ENCODE assay signal across 8 mouse cellular contexts in genomic region chr15:77364026-77364425, GRCm38 (mm10). TPM values are rescaled to one million over a fixed set of nuclear protein-coding genes. Genes with fewer than 3 reads are reported as not detected.
DNase-seq lines count a peak whose midpoint lies in the region; ATAC-seq and TF ChIP-seq lines count a peak whose summit lies in the region.
"Had no signal": no experiment of that assay in that cellular context is flagged by ENCODE, and none has a peak within 500 bp of the region (broad histone marks: within the 10 kb centered on the region; RNA-seq: fewer than 3 reads in every experiment).

No protein-coding gene starts in this region.

- H3K27ac ChIP-seq in cortical plate, adult 2 months (ENCODE audit: insufficient read depth, low read length), result peak overlapping the region; percentile 58
- H3K27ac ChIP-seq in heart, embryonic 15.5 days, result 0 out of 2 replicates have a peak overlapping the region, but pooled peaks have one; percentile 33
- peak overlapping the region; percentile 71 for H3K27ac ChIP-seq in midbrain, embryonic 14.5 days (replicated peaks; ENCODE audit: low read depth, low read length)

- WGBS in heart, embryonic 15.5 days, result 64% methylated on average over 3 of the region's 3 CpGs
- 62% methylated on average over 3 of the region's 3 CpGs for WGBS in midbrain, embryonic 14.5 days

- H3K9ac ChIP-seq in heart, embryonic 15.5 days, result no peak overlapping the region
- H3K9ac ChIP-seq in midbrain, embryonic 14.5 days (replicated peaks; ENCODE audit: low read length), result no peak overlapping the region

- ATAC-seq in heart, embryonic 15.5 days (replicated peaks; ENCODE audit: insufficient number of reproducible peaks, insufficient read depth, low FRiP score, low read depth), result no peak
- ATAC-seq in midbrain, embryonic 14.5 days (ENCODE audit: low FRiP score, low TSS enrichment), result no peak

- H3K27me3 ChIP-seq in heart, embryonic 15.5 days, result no peaks in the 10 kb centered on the region
- H3K27me3 ChIP-seq in midbrain, embryonic 14.5 days (ENCODE audit: control insufficient read depth, insufficient read depth, low read length), result no peaks in the 10 kb centered on the region

- no peaks in the 10 kb centered on the region for H3K9me3 ChIP-seq in heart, embryonic 15.5 days (replicated peaks)
- H3K9me3 ChIP-seq in midbrain, embryonic 14.5 days (ENCODE audit: control insufficient read depth, low read length), result no peaks in the 10 kb centered on the region

- no peak for TF ChIP-seq POLR2A in cortical plate, adult 2 months (IDR thresholded peaks at IDR 0.05; ENCODE audit: extremely low read depth, insufficient read depth, low read length)

- peaks cover 16% of the 10 kb centered on the region for H3K4me1 ChIP-seq in cortical plate, adult 2 months (ENCODE audit: control insufficient read depth, insufficient read depth, low read length)
- H3K4me1 ChIP-seq in heart, embryonic 15.5 days (replicated peaks), result peaks cover 36% of the 10 kb centered on the region
- H3K4me1 ChIP-seq in midbrain, embryonic 14.5 days (ENCODE audit: control insufficient read depth, insufficient read depth, low read length), result peaks cover 35% of the 10 kb centered on the region

- TF ChIP-seq CTCF in cortical plate, adult 2 months (IDR thresholded peaks at IDR 0.05; ENCODE audit: extremely low read depth, insufficient read depth, low read length), result no peak

- intact Hi-C loops in left cerebral cortex, postnatal 4 days (cut with DNase I), result loop anchor here (10.0 kb wide), 1 partner anchor 289 kb away; no protein-coding TSS in a partner anchor

- no peaks in the 10 kb centered on the region for H3K36me3 ChIP-seq in heart, embryonic 15.5 days
- H3K36me3 ChIP-seq in midbrain, embryonic 14.5 days (ENCODE audit: control insufficient read depth, insufficient read depth, low read length), result no peaks in the 10 kb centered on the region

- no peak overlapping the region for H3K4me3 ChIP-seq in cortical plate, adult 2 months (ENCODE audit: insufficient read depth, low read length)
- no peak overlapping the region for H3K4me3 ChIP-seq in heart, embryonic 15.5 days
- no peak overlapping the region for H3K4me3 ChIP-seq in midbrain, embryonic 14.5 days (replicated peaks; ENCODE audit: low read depth, low read length)

- DNase-seq in left cerebral cortex, adult 11 months (ENCODE audit: low spot score), result peak; percentile 64
- DNase-seq in left cerebral cortex, postnatal 4 days, result no peak
- no peak for DNase-seq in midbrain, embryonic 14.5 days
- DNase-seq in embryo, embryonic 10.5 days (ENCODE audit: low spot score), result no peak
- no peak for DNase-seq in cerebellum, adult 9-10 months

- H3K4me2 ChIP-seq in heart, embryonic 15.5 days, result no peak overlapping the region
- H3K4me2 ChIP-seq in midbrain, embryonic 14.5 days (ENCODE audit: low read length), result no peak overlapping the region

RNA-seq across cellular contexts. Expression of gene Apol7a, which starts 34.9 kb away (rescaled TPM):
- total RNA-seq in left cerebral cortex, postnatal 4 days (2021), result not detected
- 1.1 and 1.2 TPM in 2 replicates for polyA plus RNA-seq in cortical plate, adult 2 months (2012; rRNA removed)
- 0.14 and 0.15 TPM in 2 replicates for polyA plus RNA-seq in heart, embryonic 15.5 days (2015; fragmentation: Nextera tagmentation; extraction: Ambion mirVana)
- polyA plus RNA-seq in midbrain, embryonic 14.5 days (2014; fragmentation: Nextera tagmentation; extraction: Ambion mirVana), result not detected in 2 replicates

RNA-seq across cellular contexts. Expression of gene Apol9a, which starts 46.9 kb away (rescaled TPM):
- total RNA-seq in left cerebral cortex, postnatal 4 days (2021), result under 1 TPM in 1 of 2 experiments, not detected in 1; 0.22 TPM
- polyA plus RNA-seq in cortical plate, adult 2 months (2012; rRNA removed), result 0.40 and 0.46 TPM in 2 replicates
- 0.53 and 0.79 TPM in 2 replicates for polyA plus RNA-seq in heart, embryonic 15.5 days (2015; fragmentation: Nextera tagmentation; extraction: Ambion mirVana)
- polyA plus RNA-seq in midbrain, embryonic 14.5 days (2014; fragmentation: Nextera tagmentation; extraction: Ambion mirVana), result not detected in 2 replicates
- polyA plus RNA-seq: liver, embryonic 16.5 days had no signal

RNA-seq across cellular contexts. Expression of gene Rbfox2, which starts 57.2 kb away (rescaled TPM):
- total RNA-seq in left cerebral cortex, postnatal 4 days (2021), result 100 to 1,000 TPM; 418 to 432 TPM
- 193 and 203 TPM in 2 replicates for polyA plus RNA-seq in cortical plate, adult 2 months (2012; rRNA removed)
- 54.6 and 61.2 TPM in 2 replicates for polyA plus RNA-seq in heart, embryonic 15.5 days (2015; fragmentation: Nextera tagmentation; extraction: Ambion mirVana)
- polyA plus RNA-seq in midbrain, embryonic 14.5 days (2014; fragmentation: Nextera tagmentation; extraction: Ambion mirVana), result 195 and 282 TPM in 2 replicates
